Mouse (Mus musculus) intestine, embryonic 15.5 days (tissue): ENCODE data around the gene Atp5j. TPM values are rescaled to one million over a fixed set of nuclear protein-coding genes. Genes with fewer than 3 reads are reported as not detected.

ENCODE experiments used
- polyA plus RNA-seq: library from polyadenylated mRNA; unstranded; fragments of >200 nt; fragmentation: Nextera tagmentation; extraction: Ambion mirVana; gene quantifications from 2 replicates; pipeline ENCODE4 v1.2.1, GENCODE M21; 2015

Gene Atp5j
- polyA plus RNA-seq, 1 experiment from 2014 or later = 1,111 TPM

Other genes starting within 250 kb of the Atp5j start
- gene Mrpl39, start 99.9 kb downstream of the Atp5j start, polyA plus RNA-seq = 47.3 and 48.9 TPM in 2 replicates
- 5.4 and 5.6 TPM in 2 replicates for gene Jam2, start 61.5 kb downstream of the Atp5j start, polyA plus RNA-seq
- gene Gabpa, start 700 bp downstream of the Atp5j start, polyA plus RNA-seq = 27.8 and 29.8 TPM in 2 replicates